Mouse (Mus musculus): ENCODE measurements around the gene Sfrp2.

GRCm38 (mm10) chr3:83771160-83771869, 5.2 kb downstream of the Sfrp2 start:
- TF ChIP-seq CTCF (IDR thresholded peaks at IDR 0.05; ENCODE audit: low read depth, low read length): no peak
- no peak for TF ChIP-seq POLR2A (IDR thresholded peaks at IDR 0.05; ENCODE audit: borderline replicate concordance, low read depth, low read length)

Data from bone marrow macrophage, adult 2 months (primary cell).